ENCODE assay signal across 12 mouse cellular contexts in genomic region chr4:114388306-114388705, GRCm38 (mm10).
"Had no signal": no experiment of that assay in that cellular context is flagged by ENCODE, and none has a peak within 500 bp of the region (broad histone marks: within the 10 kb centered on the region; RNA-seq: fewer than 3 reads in every experiment).

No protein-coding gene starts in this region.

- H3K27me3 ChIP-seq: limb, embryonic 15.5 days; liver, embryonic 12.5 days; midbrain, embryonic 13.5 days; neural tube, embryonic 15.5 days had no signal

- H3K4me1 ChIP-seq: limb, embryonic 15.5 days; liver, embryonic 12.5 days; midbrain, embryonic 13.5 days; neural tube, embryonic 15.5 days had no signal

- ATAC-seq: liver, embryonic 12.5 days; midbrain, embryonic 13.5 days had no signal

- H3K27ac ChIP-seq: kidney, postnatal 0 days; limb, embryonic 15.5 days; liver, embryonic 12.5 days; midbrain, embryonic 13.5 days; neural tube, embryonic 15.5 days had no signal

- H3K36me3 ChIP-seq: limb, embryonic 15.5 days; liver, embryonic 12.5 days; midbrain, embryonic 13.5 days; neural tube, embryonic 15.5 days had no signal

- H3K4me2 ChIP-seq: limb, embryonic 15.5 days; liver, embryonic 12.5 days; midbrain, embryonic 13.5 days; neural tube, embryonic 15.5 days had no signal

- H3K9ac ChIP-seq: limb, embryonic 15.5 days; liver, embryonic 12.5 days; midbrain, embryonic 13.5 days; neural tube, embryonic 15.5 days had no signal

- H3K9me3 ChIP-seq: limb, embryonic 15.5 days; liver, embryonic 12.5 days; midbrain, embryonic 13.5 days; neural tube, embryonic 15.5 days had no signal

- DNase-seq: kidney, adult 11 months; kidney, adult 9 months; kidney, postnatal 36 days; layer of hippocampus, adult 9-11 months; layer of hippocampus, postnatal 36 days; thymus, postnatal 4 days had no signal

- H3K4me3 ChIP-seq: limb, embryonic 15.5 days; liver, embryonic 12.5 days; midbrain, embryonic 13.5 days; myocyte; neural tube, embryonic 15.5 days had no signal
